Mouse (Mus musculus): ENCODE results near the gene Ankrd11. TPM values are rescaled to one million over a fixed set of nuclear protein-coding genes. Genes with fewer than 3 reads are reported as not detected.

Gene Ankrd11
- polyA plus RNA-seq, 1 experiment from 2014 or later, result 70.8 TPM

DNA sequence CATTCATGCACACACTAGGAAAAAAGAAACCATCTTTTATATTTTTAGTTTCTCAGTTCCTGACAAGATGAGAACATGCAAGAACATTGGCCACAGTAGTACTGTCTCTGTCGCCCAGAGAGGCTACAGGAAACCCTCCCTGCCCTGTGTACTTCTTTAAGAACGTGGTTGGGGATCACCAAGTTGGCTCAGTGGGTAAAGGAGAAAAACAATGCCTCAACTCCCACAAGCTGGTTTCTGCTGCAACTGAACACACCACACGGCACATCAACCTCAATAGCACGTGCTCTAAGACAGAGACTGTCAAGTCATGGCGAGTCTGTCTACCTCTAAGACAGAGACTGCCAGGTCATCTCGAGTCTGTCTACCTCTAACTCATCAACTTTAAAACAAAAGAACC is 89.0 kb downstream of the Ankrd11 start:
- 88% methylated on average over 6 of the region's 6 CpGs for WGBS
- H3K4me1 ChIP-seq (replicated peaks), result peaks cover 17% of the 10 kb centered on the region
- no peak overlapping the region for H3K27ac ChIP-seq (replicated peaks)
- no peaks in the 10 kb centered on the region for H3K27me3 ChIP-seq
- no peak overlapping the region for H3K9ac ChIP-seq
- H3K4me3 ChIP-seq, result no peak overlapping the region
- no peak for ATAC-seq (ENCODE audit: low FRiP score, low read depth)
- H3K9me3 ChIP-seq, result no peaks in the 10 kb centered on the region
- no peaks in the 10 kb centered on the region for H3K36me3 ChIP-seq
- H3K4me2 ChIP-seq, result no peak overlapping the region

DNA sequence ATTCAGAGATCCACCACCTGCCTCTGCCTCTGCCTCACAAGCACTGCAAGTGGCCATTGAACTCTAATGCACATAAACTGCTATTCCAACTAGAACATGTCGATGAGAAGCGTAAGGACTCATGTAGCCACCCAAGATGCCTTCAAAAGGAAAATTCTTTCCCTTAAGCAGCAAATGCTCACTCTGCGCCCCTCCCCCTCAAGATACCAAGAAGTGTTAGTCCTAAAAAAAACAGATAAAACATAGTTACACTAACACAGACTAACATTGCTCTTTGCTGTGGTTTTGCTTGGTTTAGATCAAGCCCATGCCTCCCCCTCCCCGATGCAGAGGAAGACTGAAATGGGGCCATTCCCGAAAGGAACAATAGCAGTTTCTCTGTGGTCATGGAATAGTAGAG is 90.6 kb downstream of the Ankrd11 start:
- Histone ChIP-seq H3K9ac (no peak overlapping the region), H3K4me2 (no peak overlapping the region), H3K4me1 (replicated peaks) (peaks cover 17% of the 10 kb centered on the region), H3K27ac (replicated peaks) (no peak overlapping the region), H3K9me3 (no peaks in the 10 kb centered on the region), H3K36me3 (no peaks in the 10 kb centered on the region), H3K4me3 (no peak overlapping the region), H3K27me3 (no peaks in the 10 kb centered on the region)
- 94% methylated on average over 5 of the region's 5 CpGs for WGBS
- no peak for ATAC-seq (ENCODE audit: low FRiP score, low read depth)

DNA sequence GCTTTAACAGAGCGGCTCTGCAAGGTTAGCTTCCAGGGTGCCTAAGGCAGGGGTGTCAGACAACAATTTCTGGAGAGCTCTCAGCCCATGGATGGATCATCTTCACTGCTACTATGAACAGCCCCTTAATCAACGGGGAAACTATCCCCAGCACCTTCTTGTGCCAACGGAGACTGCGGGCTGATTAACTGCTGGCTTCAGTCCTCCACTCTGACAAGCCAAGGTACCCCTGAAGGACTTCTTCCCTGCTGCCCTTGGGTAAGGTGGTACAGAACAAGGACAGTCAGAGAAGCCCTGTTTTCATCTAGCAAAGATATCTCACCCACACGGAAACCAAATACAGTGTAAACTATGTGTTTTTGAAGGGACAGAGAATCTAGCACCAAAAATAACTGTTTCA is 92.4 kb downstream of the Ankrd11 start:
- H3K27me3 ChIP-seq, result no peaks in the 10 kb centered on the region
- no peaks in the 10 kb centered on the region for H3K9me3 ChIP-seq
- H3K4me1 ChIP-seq (replicated peaks), result peaks cover 14% of the 10 kb centered on the region
- H3K36me3 ChIP-seq, result no peaks in the 10 kb centered on the region
- H3K4me2 ChIP-seq, result no peak overlapping the region
- WGBS, result 72% methylated on average over 5 of the region's 5 CpGs
- H3K4me3 ChIP-seq, result no peak overlapping the region
- no peak overlapping the region for H3K9ac ChIP-seq
- H3K27ac ChIP-seq (replicated peaks), result no peak overlapping the region
- no peak for ATAC-seq (ENCODE audit: low FRiP score, low read depth)

- no peak for ATAC-seq (ENCODE audit: low FRiP score, low read depth)
- Histone ChIP-seq H3K36me3 (no peaks in the 10 kb centered on the region), H3K9me3 (no peaks in the 10 kb centered on the region), H3K4me1 (replicated peaks) (peaks cover 22% of the 10 kb centered on the region), H3K9ac (no peak overlapping the region), H3K4me3 (no peak overlapping the region), H3K27ac (replicated peaks) (no peak overlapping the region), H3K27me3 (no peaks in the 10 kb centered on the region), H3K4me2 (no peak overlapping the region)
- WGBS, result 83% methylated on average over 2 of the region's 2 CpGs
Observed at GRCm38 (mm10) chr8:122945775-122946174, 96.3 kb downstream of the Ankrd11 start.

- Histone ChIP-seq H3K4me2 (no peak overlapping the region), H3K9me3 (no peaks in the 10 kb centered on the region), H3K27ac (replicated peaks) (no peak overlapping the region), H3K36me3 (no peaks in the 10 kb centered on the region), H3K4me1 (replicated peaks) (peaks cover 16% of the 10 kb centered on the region), H3K4me3 (no peak overlapping the region), H3K9ac (no peak overlapping the region), H3K27me3 (no peaks in the 10 kb centered on the region)
- WGBS, result 61% methylated on average over 9 of the region's 9 CpGs
- ATAC-seq (ENCODE audit: low FRiP score, low read depth), result no peak
Observed at GRCm38 (mm10) chr8:122942803-122943713, 99.0 kb downstream of the Ankrd11 start.

- Histone ChIP-seq H3K4me1 (replicated peaks) (peaks cover 43% of the 10 kb centered on the region), H3K4me2 (no peak overlapping the region), H3K36me3 (no peaks in the 10 kb centered on the region), H3K4me3 (no peak overlapping the region), H3K27ac (replicated peaks) (peak overlapping the region; percentile 47; the same call in 1 of the 2 replicates), H3K9me3 (no peaks in the 10 kb centered on the region), H3K9ac (no peak overlapping the region), H3K27me3 (no peaks in the 10 kb centered on the region)
- 35% methylated on average over 4 of the region's 4 CpGs for WGBS
- no peak for ATAC-seq (ENCODE audit: low FRiP score, low read depth)
Observed at GRCm38 (mm10) chr8:122938591-122938990, 103.5 kb downstream of the Ankrd11 start.

DNA sequence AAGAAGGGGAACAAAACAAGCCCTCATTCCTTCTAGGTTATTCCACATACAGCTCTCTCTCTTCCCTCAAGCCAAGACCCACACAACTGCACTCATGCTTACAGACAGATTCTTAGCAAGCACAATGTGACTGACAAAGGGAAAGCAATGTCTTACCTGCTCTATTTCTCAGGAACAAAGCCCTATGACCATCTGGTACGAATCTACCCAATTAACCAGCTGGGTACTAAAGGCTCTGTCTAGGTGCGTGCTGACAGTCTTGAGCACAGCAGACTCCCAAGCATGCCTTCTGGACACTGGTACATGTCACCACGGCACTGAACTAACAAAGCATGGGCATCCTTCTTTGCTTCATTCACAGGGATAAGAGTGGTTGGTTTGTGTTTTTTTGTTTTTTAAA is 103.9 kb downstream of the Ankrd11 start:
- no peak overlapping the region for H3K9ac ChIP-seq
- H3K9me3 ChIP-seq, result no peaks in the 10 kb centered on the region
- H3K36me3 ChIP-seq, result no peaks in the 10 kb centered on the region
- peaks cover 45% of the 10 kb centered on the region for H3K4me1 ChIP-seq (replicated peaks)
- no peak overlapping the region for H3K4me2 ChIP-seq
- H3K4me3 ChIP-seq, result no peak overlapping the region
- peak overlapping the region; percentile 47 for H3K27ac ChIP-seq (replicated peaks)
- 56% methylated on average over 3 of the region's 3 CpGs for WGBS
- H3K27me3 ChIP-seq, result no peaks in the 10 kb centered on the region
- no peak for ATAC-seq (ENCODE audit: low FRiP score, low read depth)

GRCm38 (mm10) chr8:122937545-122938053 is 104.5 kb downstream of the Ankrd11 start:
- H3K4me3 ChIP-seq, result no peak overlapping the region
- 76% methylated on average over 2 of the region's 2 CpGs for WGBS
- H3K9me3 ChIP-seq, result no peaks in the 10 kb centered on the region
- H3K4me1 ChIP-seq (replicated peaks), result peaks cover 49% of the 10 kb centered on the region
- no peaks in the 10 kb centered on the region for H3K27me3 ChIP-seq
- no peak overlapping the region for H3K9ac ChIP-seq
- H3K36me3 ChIP-seq, result no peaks in the 10 kb centered on the region
- H3K27ac ChIP-seq (replicated peaks), result peak overlapping the region; percentile 47
- ATAC-seq (ENCODE audit: low FRiP score, low read depth), result no peak
- H3K4me2 ChIP-seq, result no peak overlapping the region

DNA sequence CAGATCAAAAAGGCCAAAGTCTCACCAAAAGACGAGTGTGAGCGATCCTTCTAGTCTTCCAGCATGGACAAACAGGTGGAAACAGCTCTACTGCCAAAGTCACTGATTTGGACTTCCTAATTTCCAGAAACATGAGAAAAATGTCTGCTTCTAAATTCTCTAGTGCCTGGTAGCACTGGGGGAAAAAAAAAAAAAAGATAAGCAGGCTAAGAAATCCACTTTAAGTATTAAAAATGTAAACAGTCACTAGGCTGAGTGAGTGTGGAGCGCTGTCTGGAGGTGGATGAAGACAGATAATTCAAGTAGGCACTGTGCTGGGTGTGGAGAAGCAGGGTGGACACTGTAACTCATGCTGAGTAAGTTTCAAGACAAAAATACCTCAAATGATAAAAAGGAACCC is 106.2 kb downstream of the Ankrd11 start:
- peaks cover 57% of the 10 kb centered on the region for H3K4me1 ChIP-seq (replicated peaks)
- ATAC-seq (ENCODE audit: low FRiP score, low read depth), result no peak
- H3K4me2 ChIP-seq, result no peak overlapping the region
- no peak overlapping the region for H3K9ac ChIP-seq
- 90% methylated on average over 3 of the region's 3 CpGs for WGBS
- H3K27ac ChIP-seq (replicated peaks), result 0 out of 2 replicates have a peak overlapping the region, but pooled peaks have one; percentile 66
- no peaks in the 10 kb centered on the region for H3K36me3 ChIP-seq
- no peaks in the 10 kb centered on the region for H3K27me3 ChIP-seq
- H3K4me3 ChIP-seq, result no peak overlapping the region
- no peaks in the 10 kb centered on the region for H3K9me3 ChIP-seq

DNA sequence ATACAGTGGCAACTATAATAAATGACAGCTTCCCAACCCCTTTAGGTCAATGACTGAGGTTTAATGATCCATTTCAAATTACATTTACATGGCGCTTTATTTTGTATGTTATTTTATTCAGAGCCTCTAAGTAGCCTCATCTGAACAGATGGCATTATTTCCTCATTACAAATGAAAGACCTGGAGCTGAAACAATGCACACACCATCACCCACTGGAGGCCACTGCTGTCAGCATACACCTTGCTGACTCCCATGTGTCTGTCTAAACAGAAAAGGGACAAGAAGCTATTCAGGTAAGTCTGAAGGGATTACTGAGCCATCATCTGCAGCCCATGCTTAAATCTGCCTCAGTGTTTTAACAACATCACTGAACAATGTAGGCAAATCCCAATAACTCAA is 107.0 kb downstream of the Ankrd11 start:
- WGBS, result 46% methylated on average over 1 of the region's 1 CpGs

GRCm38 (mm10) chr8:122933973-122934372 is 108.1 kb downstream of the Ankrd11 start:
- peaks cover 57% of the 10 kb centered on the region for H3K4me1 ChIP-seq (replicated peaks)
- H3K36me3 ChIP-seq, result no peaks in the 10 kb centered on the region
- no peak overlapping the region; the same call in 1 of the 2 replicates for H3K27ac ChIP-seq (replicated peaks)
- no peak for ATAC-seq (ENCODE audit: low FRiP score, low read depth)
- no peak overlapping the region for H3K4me3 ChIP-seq
- H3K9me3 ChIP-seq, result no peaks in the 10 kb centered on the region
- no peak overlapping the region for H3K4me2 ChIP-seq
- no peak overlapping the region for H3K9ac ChIP-seq
- no peaks in the 10 kb centered on the region for H3K27me3 ChIP-seq

More for the DNA sequence above, 107.0 kb downstream of the Ankrd11 start:
- no peak overlapping the region for H3K4me3 ChIP-seq
- H3K9ac ChIP-seq, result no peak overlapping the region
- H3K9me3 ChIP-seq, result no peaks in the 10 kb centered on the region
- no peak overlapping the region for H3K4me2 ChIP-seq
- H3K4me1 ChIP-seq (replicated peaks), result peaks cover 57% of the 10 kb centered on the region
- H3K36me3 ChIP-seq, result no peaks in the 10 kb centered on the region
- no peaks in the 10 kb centered on the region for H3K27me3 ChIP-seq
- H3K27ac ChIP-seq (replicated peaks), result peak overlapping the region; percentile 66
- no peak; the same call in 1 of the 2 replicates for ATAC-seq (ENCODE audit: low FRiP score, low read depth)

GRCm38 (mm10) chr8:122932561-122932959 is 109.5 kb downstream of the Ankrd11 start:
- no peaks in the 10 kb centered on the region for H3K9me3 ChIP-seq
- no peak overlapping the region for H3K4me3 ChIP-seq
- H3K4me2 ChIP-seq, result no peak overlapping the region
- peaks cover 49% of the 10 kb centered on the region for H3K4me1 ChIP-seq (replicated peaks)
- 85% methylated on average over 2 of the region's 2 CpGs for WGBS
- H3K27me3 ChIP-seq, result no peaks in the 10 kb centered on the region
- no peak overlapping the region for H3K9ac ChIP-seq
- no peak overlapping the region; the same call in 1 of the 2 replicates for H3K27ac ChIP-seq (replicated peaks)
- no peak for ATAC-seq (ENCODE audit: low FRiP score, low read depth)
- no peaks in the 10 kb centered on the region for H3K36me3 ChIP-seq

Data from hindbrain, embryonic 15.5 days (tissue).